Mouse (Mus musculus): ENCODE data around the gene Dnaja2. TPM values are rescaled to one million over a fixed set of nuclear protein-coding genes. Genes with fewer than 3 reads are reported as not detected.

Gene Dnaja2
- polyA plus RNA-seq, 1 experiment from 2014 or later, result 180 TPM

- Histone ChIP-seq H3K9me3 (no peaks in the 10 kb centered on the region), H3K4me2 (replicated peaks) (no peak overlapping the region), H3K4me3 (no peak overlapping the region), H3K9ac (no peak overlapping the region), H3K4me1 (no peaks in the 10 kb centered on the region), H3K27ac (no peak overlapping the region), H3K27me3 (replicated peaks) (no peaks in the 10 kb centered on the region), H3K36me3 (peaks cover 39% of the 10 kb centered on the region)
- 91% methylated on average over 1 of the region's 1 CpGs for WGBS
- no peak for ATAC-seq (ENCODE audit: low FRiP score, low read depth)
Observed at GRCm38 (mm10) chr8:85534163-85534562, 21.0 kb downstream of the Dnaja2 start.

GRCm38 (mm10) chr8:85533434-85533833, 21.7 kb downstream of the Dnaja2 start:
- H3K4me1 ChIP-seq, result no peaks in the 10 kb centered on the region
- H3K4me2 ChIP-seq (replicated peaks), result no peak overlapping the region
- peaks cover 32% of the 10 kb centered on the region for H3K36me3 ChIP-seq
- no peak overlapping the region for H3K4me3 ChIP-seq
- H3K9me3 ChIP-seq, result no peaks in the 10 kb centered on the region
- 99% methylated on average over 2 of the region's 2 CpGs for WGBS
- no peak overlapping the region for H3K27ac ChIP-seq
- H3K9ac ChIP-seq, result no peak overlapping the region
- no peak for ATAC-seq (ENCODE audit: low FRiP score, low read depth)
- H3K27me3 ChIP-seq (replicated peaks), result no peaks in the 10 kb centered on the region

- Histone ChIP-seq H3K9ac (no peak overlapping the region), H3K36me3 (peaks cover 26% of the 10 kb centered on the region), H3K4me2 (replicated peaks) (no peak overlapping the region), H3K27ac (no peak overlapping the region), H3K27me3 (replicated peaks) (no peaks in the 10 kb centered on the region), H3K4me1 (no peaks in the 10 kb centered on the region), H3K9me3 (no peaks in the 10 kb centered on the region), H3K4me3 (no peak overlapping the region)
- 90% methylated on average over 4 of the region's 4 CpGs for WGBS
- ATAC-seq (ENCODE audit: low FRiP score, low read depth), result no peak
Observed at GRCm38 (mm10) chr8:85532843-85533242, 22.3 kb downstream of the Dnaja2 start.

- no peak for ATAC-seq (ENCODE audit: low FRiP score, low read depth)
- H3K36me3 ChIP-seq, result peaks cover 17% of the 10 kb centered on the region
Observed at GRCm38 (mm10) chr8:85531471-85531870, 23.7 kb downstream of the Dnaja2 start.

GRCm38 (mm10) chr8:85530717-85531116, 24.4 kb downstream of the Dnaja2 start:
- 95% methylated on average over 1 of the region's 1 CpGs for WGBS

More at GRCm38 (mm10) chr8:85531471-85531870, 23.7 kb downstream of the Dnaja2 start:
- Histone ChIP-seq H3K9ac (no peak overlapping the region), H3K4me1 (no peaks in the 10 kb centered on the region), H3K4me3 (no peak overlapping the region), H3K27me3 (replicated peaks) (no peaks in the 10 kb centered on the region), H3K4me2 (replicated peaks) (no peak overlapping the region), H3K27ac (no peak overlapping the region), H3K9me3 (no peaks in the 10 kb centered on the region)
- WGBS, result 78% methylated on average over 3 of the region's 3 CpGs

GRCm38 (mm10) chr8:85528959-85529358, 26.2 kb downstream of the Dnaja2 start:
- H3K36me3 ChIP-seq, result peaks cover 13% of the 10 kb centered on the region
- 88% methylated on average over 3 of the region's 3 CpGs for WGBS

More at GRCm38 (mm10) chr8:85530717-85531116, 24.4 kb downstream of the Dnaja2 start:
- H3K4me3 ChIP-seq, result no peak overlapping the region
- H3K27me3 ChIP-seq (replicated peaks), result no peaks in the 10 kb centered on the region
- no peaks in the 10 kb centered on the region for H3K9me3 ChIP-seq
- H3K4me2 ChIP-seq (replicated peaks), result no peak overlapping the region
- H3K27ac ChIP-seq, result no peak overlapping the region
- H3K9ac ChIP-seq, result no peak overlapping the region
- peaks cover 13% of the 10 kb centered on the region for H3K36me3 ChIP-seq
- H3K4me1 ChIP-seq, result no peaks in the 10 kb centered on the region
- ATAC-seq (ENCODE audit: low FRiP score, low read depth), result no peak

GRCm38 (mm10) chr8:85526105-85526504, 29.0 kb downstream of the Dnaja2 start:
- no peak overlapping the region for H3K4me3 ChIP-seq
- no peaks in the 10 kb centered on the region for H3K9me3 ChIP-seq
- H3K27ac ChIP-seq, result no peak overlapping the region
- H3K27me3 ChIP-seq (replicated peaks), result no peaks in the 10 kb centered on the region
- no peak for ATAC-seq (ENCODE audit: low FRiP score, low read depth)
- no peak overlapping the region for H3K4me2 ChIP-seq (replicated peaks)
- 40% methylated on average over 6 of the region's 6 CpGs for WGBS
- H3K4me1 ChIP-seq, result no peaks in the 10 kb centered on the region
- no peak overlapping the region for H3K9ac ChIP-seq
- peaks cover 37% of the 10 kb centered on the region for H3K36me3 ChIP-seq

More at GRCm38 (mm10) chr8:85528959-85529358, 26.2 kb downstream of the Dnaja2 start:
- no peak for ATAC-seq (ENCODE audit: low FRiP score, low read depth)
- Histone ChIP-seq H3K27ac (no peak overlapping the region), H3K27me3 (replicated peaks) (no peaks in the 10 kb centered on the region), H3K9ac (no peak overlapping the region), H3K4me2 (replicated peaks) (no peak overlapping the region), H3K4me1 (no peaks in the 10 kb centered on the region), H3K9me3 (no peaks in the 10 kb centered on the region), H3K4me3 (no peak overlapping the region)

- Histone ChIP-seq H3K9me3 (no peaks in the 10 kb centered on the region), H3K27me3 (replicated peaks) (no peaks in the 10 kb centered on the region), H3K4me1 (no peaks in the 10 kb centered on the region), H3K4me3 (no peak overlapping the region), H3K36me3 (peaks cover 53% of the 10 kb centered on the region), H3K9ac (no peak overlapping the region), H3K4me2 (replicated peaks) (no peak overlapping the region), H3K27ac (no peak overlapping the region)
- ATAC-seq (ENCODE audit: low FRiP score, low read depth), result no peak
- 96% methylated on average over 7 of the region's 7 CpGs for WGBS
Observed at GRCm38 (mm10) chr8:85524086-85524485, 31.1 kb downstream of the Dnaja2 start.

- 94% methylated on average over 8 of the region's 8 CpGs for WGBS
- no peak overlapping the region for H3K9ac ChIP-seq
- H3K36me3 ChIP-seq, result peaks cover 67% of the 10 kb centered on the region
- no peaks in the 10 kb centered on the region for H3K9me3 ChIP-seq
- no peaks in the 10 kb centered on the region for H3K27me3 ChIP-seq (replicated peaks)
- H3K4me1 ChIP-seq, result no peaks in the 10 kb centered on the region
- no peak overlapping the region for H3K27ac ChIP-seq
- H3K4me2 ChIP-seq (replicated peaks), result no peak overlapping the region
- ATAC-seq (ENCODE audit: low FRiP score, low read depth), result no peak
- no peak overlapping the region for H3K4me3 ChIP-seq
Observed at GRCm38 (mm10) chr8:85521332-85521731, 33.8 kb downstream of the Dnaja2 start.

- H3K4me1 ChIP-seq, result no peaks in the 10 kb centered on the region
- no peaks in the 10 kb centered on the region for H3K9me3 ChIP-seq
- ATAC-seq (ENCODE audit: low FRiP score, low read depth), result no peak
- H3K9ac ChIP-seq, result no peak overlapping the region
- H3K27me3 ChIP-seq (replicated peaks), result no peaks in the 10 kb centered on the region
- H3K4me2 ChIP-seq (replicated peaks), result no peak overlapping the region
- WGBS, result 93% methylated on average over 4 of the region's 4 CpGs
- H3K27ac ChIP-seq, result no peak overlapping the region
- no peak overlapping the region for H3K4me3 ChIP-seq
- H3K36me3 ChIP-seq, result peaks cover 74% of the 10 kb centered on the region
Observed at GRCm38 (mm10) chr8:85520586-85520985, 34.6 kb downstream of the Dnaja2 start.

- Histone ChIP-seq H3K9me3 (no peaks in the 10 kb centered on the region), H3K36me3 (peaks cover 80% of the 10 kb centered on the region), H3K27me3 (replicated peaks) (no peaks in the 10 kb centered on the region), H3K4me1 (no peaks in the 10 kb centered on the region), H3K27ac (no peak overlapping the region), H3K9ac (no peak overlapping the region), H3K4me3 (no peak overlapping the region), H3K4me2 (replicated peaks) (no peak overlapping the region)
- ATAC-seq (ENCODE audit: low FRiP score, low read depth), result no peak
- WGBS, result 93% methylated on average over 10 of the region's 10 CpGs
Observed at GRCm38 (mm10) chr8:85517956-85518355, 37.2 kb downstream of the Dnaja2 start.

- H3K27me3 ChIP-seq (replicated peaks), result no peaks in the 10 kb centered on the region
- H3K9me3 ChIP-seq, result no peaks in the 10 kb centered on the region
- no peak overlapping the region for H3K4me2 ChIP-seq (replicated peaks)
- no peak overlapping the region for H3K27ac ChIP-seq
- no peak overlapping the region for H3K4me3 ChIP-seq
- no peak for ATAC-seq (ENCODE audit: low FRiP score, low read depth)
- H3K4me1 ChIP-seq, result no peaks in the 10 kb centered on the region
- no peak overlapping the region for H3K9ac ChIP-seq
- 85% methylated on average over 4 of the region's 4 CpGs for WGBS
- peaks cover 76% of the 10 kb centered on the region for H3K36me3 ChIP-seq
Observed at GRCm38 (mm10) chr8:85517336-85517735, 37.8 kb downstream of the Dnaja2 start.

- 74% methylated on average over 7 of the region's 7 CpGs for WGBS
- peaks cover 72% of the 10 kb centered on the region for H3K36me3 ChIP-seq
- H3K4me2 ChIP-seq (replicated peaks), result no peak overlapping the region
- no peak overlapping the region for H3K9ac ChIP-seq
- H3K4me3 ChIP-seq, result no peak overlapping the region
- no peaks in the 10 kb centered on the region for H3K27me3 ChIP-seq (replicated peaks)
- H3K9me3 ChIP-seq, result no peaks in the 10 kb centered on the region
- no peaks in the 10 kb centered on the region for H3K4me1 ChIP-seq
- H3K27ac ChIP-seq, result no peak overlapping the region
- no peak for ATAC-seq (ENCODE audit: low FRiP score, low read depth)
Observed at GRCm38 (mm10) chr8:85515391-85515790, 39.8 kb downstream of the Dnaja2 start.

Measured in neural tube, embryonic 12.5 days (tissue).